Mouse (Mus musculus) hindbrain, embryonic 11.5 days (tissue): ENCODE results near the gene L2hgdh. TPM values are rescaled to one million over a fixed set of nuclear protein-coding genes. Genes with fewer than 3 reads are reported as not detected.
A peak's percentile ranks its signal among the peaks of the same experiment; 100 is the strongest.

ENCODE experiments used
- ATAC-seq: fragments of 200-750 bp; cut with Nextera tagmentation; 2 replicates; pipeline ENCODE4 v1.8.0; 2017; ENCODE audit warnings: mild to moderate bottlenecking, moderate TSS enrichment, moderate library complexity; ENCODE audit not compliant: low FRiP score
- DNase-seq: peaks from one replicate; pipeline ENCODE4 v3.0.0-alpha.2; 2015; ENCODE audit warnings: low spot score
- H3K27ac ChIP-seq: fragments of 300-500 bp; sonication (generic); 2 replicates; pipeline ENCODE4 v1.5.1; 2014; ENCODE audit warnings: mild to moderate bottlenecking, low read depth, low read length
- H3K27me3 ChIP-seq: fragments of 300-500 bp; sonication (generic); 2 replicates; pipeline ENCODE4 v1.6.1; 2014; ENCODE audit warnings: mild to moderate bottlenecking, low read length, moderate library complexity, mixed read lengths; ENCODE audit not compliant: control insufficient read depth, insufficient read depth
- H3K36me3 ChIP-seq: fragments of 300-500 bp; sonication (generic); 2 replicates; pipeline ENCODE4 v1.6.1; 2014; ENCODE audit warnings: mild to moderate bottlenecking, low read length, moderate library complexity, mixed read lengths; ENCODE audit not compliant: control insufficient read depth, insufficient read depth
- H3K4me1 ChIP-seq: fragments of 300-500 bp; sonication (generic); replicated peaks from 2 replicates; pipeline ENCODE4 v1.6.1; 2014; ENCODE audit warnings: low read length, mixed read lengths; ENCODE audit not compliant: control insufficient read depth, insufficient read depth
- H3K4me2 ChIP-seq: fragments of 300-500 bp; sonication (generic); replicated peaks from 2 replicates; pipeline ENCODE4 v1.6.1; 2014; ENCODE audit warnings: mild to moderate bottlenecking, low read depth, low read length
- H3K4me3 ChIP-seq: fragments of 300-500 bp; sonication (generic); 2 replicates; pipeline ENCODE4 v1.5.1; 2014; ENCODE audit warnings: low read depth, low read length
- H3K9ac ChIP-seq: fragments of 300-500 bp; sonication (generic); 2 replicates; pipeline ENCODE4 v1.6.1; 2014; ENCODE audit warnings: low read depth, low read length
- H3K9me3 ChIP-seq: fragments of 300-500 bp; sonication (generic); 2 replicates; pipeline ENCODE4 v1.6.1; 2016; ENCODE audit warnings: low read length; ENCODE audit not compliant: control insufficient read depth
- WGBS: fragments of 180-500 bp; shearing (Covaris S2); extraction: QIAGEN DNeasy Blood & Tissue Kit; methylation state at CpG from one replicate; pipeline ENCODE4 v1.1.7; 2014; 5-methylcytosine and 5-hydroxymethylcytosine counted together
- polyA plus RNA-seq: library from polyadenylated mRNA; unstranded; fragments of >200 nt; fragmentation: Nextera tagmentation; extraction: Ambion mirVana; gene quantifications from 2 replicates; pipeline ENCODE4 v1.2.1, GENCODE M21; 2014

Gene L2hgdh
- polyA plus RNA-seq, 1 experiment from 2014 or later = 12.7 TPM

GRCm38 (mm10) chr12:69759267-69759885 lies 34.7 kb upstream of the L2hgdh start:
- no peak overlapping the region for H3K4me2 ChIP-seq
- H3K27me3 ChIP-seq = no peaks in the 10 kb centered on the region
- no peak for ATAC-seq
- no peak overlapping the region for H3K27ac ChIP-seq
- no peak overlapping the region for H3K9ac ChIP-seq
- H3K4me1 ChIP-seq = no peaks in the 10 kb centered on the region
- H3K9me3 ChIP-seq = no peaks in the 10 kb centered on the region
- H3K4me3 ChIP-seq = no peak overlapping the region
- 36% methylated on average over 7 of the region's 7 CpGs for WGBS
- no peak for DNase-seq
- no peaks in the 10 kb centered on the region for H3K36me3 ChIP-seq

DNA sequence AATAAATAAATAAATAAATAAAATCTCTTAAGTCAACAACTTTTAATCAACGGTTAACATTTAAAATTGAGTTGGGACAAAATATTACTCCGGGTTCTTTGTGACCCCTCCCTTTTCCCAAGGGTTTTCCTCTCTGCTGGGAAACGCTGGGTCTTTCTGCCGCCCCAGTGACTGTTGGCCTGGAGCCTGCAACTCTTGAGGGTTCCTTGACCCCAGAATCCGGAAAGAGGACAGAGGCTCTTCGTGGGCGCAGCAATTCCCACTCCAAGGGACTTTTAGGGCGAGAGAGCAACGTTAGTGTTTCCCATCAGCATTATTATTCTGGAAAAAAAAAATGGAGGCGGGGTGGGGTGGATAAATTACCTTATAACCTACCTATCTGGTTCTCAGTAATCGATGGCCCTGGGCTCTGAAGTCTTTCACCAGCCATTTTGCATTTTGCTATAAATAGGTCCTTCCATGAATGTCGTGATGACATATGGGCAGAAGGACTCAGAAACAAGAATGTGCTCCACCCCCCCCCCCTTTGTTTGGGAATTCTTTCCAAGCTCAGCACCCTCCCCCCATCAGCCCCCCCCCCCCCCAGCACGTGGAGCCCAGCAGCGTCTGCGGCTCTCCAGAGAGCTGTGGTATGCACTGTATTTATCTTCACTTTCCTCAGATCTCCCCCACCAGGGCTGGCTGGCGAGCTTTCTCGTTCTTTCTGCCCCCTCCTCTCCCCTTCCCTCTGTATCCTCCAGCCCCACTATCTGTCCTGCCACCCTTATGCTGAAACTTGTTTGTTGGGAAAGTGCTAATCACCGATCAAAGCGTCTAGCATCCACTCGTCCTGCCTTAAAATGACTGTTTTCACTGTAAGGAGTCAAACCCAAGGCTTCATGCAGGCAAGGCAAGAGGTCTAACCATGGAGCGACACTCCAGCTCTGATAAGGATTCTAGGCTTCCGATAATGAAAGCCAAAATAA lies 33.8 kb upstream of the L2hgdh start:
- peak; percentile 35 for DNase-seq
- peak overlapping the region; percentile 39 for H3K4me2 ChIP-seq
- no peaks in the 10 kb centered on the region for H3K36me3 ChIP-seq
- H3K9ac ChIP-seq = no peak overlapping the region
- H3K27ac ChIP-seq = no peak overlapping the region
- peak; percentile 54; the same call in 1 of the 2 replicates for ATAC-seq
- H3K27me3 ChIP-seq = no peaks in the 10 kb centered on the region
- 7% methylated on average over 22 of the region's 22 CpGs for WGBS
- no peaks in the 10 kb centered on the region for H3K9me3 ChIP-seq
- 0 out of 2 replicates have a peak overlapping the region, but pooled peaks have one; percentile 4 for H3K4me3 ChIP-seq
- no peaks in the 10 kb centered on the region for H3K4me1 ChIP-seq

DNA sequence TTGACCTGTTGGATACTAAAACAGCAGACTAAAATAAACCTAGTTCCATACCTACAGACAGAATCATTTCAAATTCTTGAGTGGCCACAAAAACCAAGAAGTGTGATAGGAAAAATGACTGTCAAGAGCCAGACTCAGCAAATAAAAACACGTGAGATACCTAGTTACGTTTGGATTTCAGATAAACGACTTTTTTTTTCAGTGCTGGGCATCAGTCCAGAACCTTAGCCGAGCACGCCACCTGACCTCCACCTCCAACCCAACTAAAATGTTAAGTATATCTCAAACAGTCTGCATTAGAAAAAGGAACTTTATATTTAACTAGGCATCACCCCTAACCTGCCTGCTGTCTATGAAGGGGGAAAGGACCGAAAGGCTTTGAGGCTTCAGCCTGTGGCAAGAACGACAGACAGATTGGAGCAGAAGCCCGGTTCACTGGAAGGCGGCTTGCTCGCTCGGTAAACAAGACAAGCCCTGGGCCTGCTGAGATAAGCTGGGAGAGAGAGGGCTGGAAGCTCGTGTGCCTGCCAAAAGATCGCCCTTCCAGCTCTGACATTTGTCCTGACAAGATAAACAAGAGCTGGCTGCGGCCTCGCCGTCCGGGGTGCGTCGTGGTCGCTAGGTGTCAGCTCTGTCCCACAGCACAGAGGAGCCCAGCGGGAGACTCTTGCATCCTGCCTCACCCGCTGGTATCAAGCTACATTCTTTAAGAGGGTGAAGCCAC lies 32.9 kb upstream of the L2hgdh start:
- 19% methylated on average over 22 of the region's 22 CpGs for WGBS
- no peaks in the 10 kb centered on the region for H3K36me3 ChIP-seq
- no peak overlapping the region for H3K4me3 ChIP-seq
- H3K4me1 ChIP-seq = no peaks in the 10 kb centered on the region
- peak overlapping the region; percentile 39; the same call in 1 of the 2 replicates for H3K4me2 ChIP-seq
- no peak overlapping the region for H3K9ac ChIP-seq
- H3K9me3 ChIP-seq = no peaks in the 10 kb centered on the region
- DNase-seq = peak; percentile 76
- H3K27me3 ChIP-seq = no peaks in the 10 kb centered on the region
- peak; percentile 85 for ATAC-seq
- H3K27ac ChIP-seq = no peak overlapping the region

GRCm38 (mm10) chr12:69756015-69756414 lies 31.3 kb upstream of the L2hgdh start:
- Histone ChIP-seq H3K4me1 (no peaks in the 10 kb centered on the region; the same call in 1 of the 2 replicates), H3K9ac (no peak overlapping the region), H3K4me2 (no peak overlapping the region), H3K9me3 (no peaks in the 10 kb centered on the region), H3K27ac (no peak overlapping the region), H3K36me3 (no peaks in the 10 kb centered on the region), H3K27me3 (no peaks in the 10 kb centered on the region), H3K4me3 (no peak overlapping the region)
- 86% methylated on average over 5 of the region's 5 CpGs for WGBS
- DNase-seq (no peak), ATAC-seq (no peak)

- Histone ChIP-seq H3K4me1 (no peaks in the 10 kb centered on the region; the same call in 1 of the 2 replicates), H3K9me3 (no peaks in the 10 kb centered on the region), H3K9ac (no peak overlapping the region), H3K36me3 (no peaks in the 10 kb centered on the region), H3K27me3 (no peaks in the 10 kb centered on the region), H3K4me2 (no peak overlapping the region), H3K27ac (no peak overlapping the region), H3K4me3 (no peak overlapping the region)
- no peak for DNase-seq
- WGBS = 89% methylated on average over 5 of the region's 5 CpGs
- no peak for ATAC-seq
Observed at GRCm38 (mm10) chr12:69753936-69754335, 29.3 kb upstream of the L2hgdh start.

DNA sequence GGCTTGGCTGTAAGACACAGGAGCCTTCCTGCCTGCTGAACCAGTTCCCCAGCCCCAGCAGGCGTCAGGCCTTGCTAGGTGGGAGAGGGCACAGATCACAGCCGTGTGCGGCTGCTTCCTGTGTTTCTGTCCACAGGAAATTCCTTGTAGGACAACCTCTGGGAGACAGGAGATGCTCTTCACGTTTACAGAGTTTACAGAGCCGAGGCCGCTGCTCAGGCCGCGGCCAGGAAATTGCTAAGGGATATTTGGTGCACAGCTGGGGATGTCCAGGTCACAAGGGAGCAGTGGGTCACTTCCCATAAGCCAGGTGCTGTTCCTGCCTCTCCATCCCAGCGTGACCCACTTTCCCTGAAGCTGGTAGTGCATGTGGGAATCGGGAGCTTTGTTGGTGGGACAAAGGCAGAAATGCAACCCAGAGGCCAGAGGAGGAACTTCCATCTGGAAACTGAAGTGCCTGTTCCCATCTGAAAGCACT lies 27.2 kb upstream of the L2hgdh start:
- DNase-seq = peak; percentile 31
- H3K9ac ChIP-seq = no peak overlapping the region
- H3K4me2 ChIP-seq = 0 out of 2 replicates have a peak overlapping the region, but pooled peaks have one; percentile 7
- H3K4me3 ChIP-seq = no peak overlapping the region
- WGBS = 40% methylated on average over 10 of the region's 10 CpGs
- H3K36me3 ChIP-seq = no peaks in the 10 kb centered on the region
- no peak for ATAC-seq
- no peaks in the 10 kb centered on the region; the same call in 1 of the 2 replicates for H3K4me1 ChIP-seq
- H3K27ac ChIP-seq = no peak overlapping the region; the same call in 1 of the 2 replicates
- no peaks in the 10 kb centered on the region for H3K27me3 ChIP-seq
- H3K9me3 ChIP-seq = no peaks in the 10 kb centered on the region

GRCm38 (mm10) chr12:69744138-69744537 lies 19.5 kb upstream of the L2hgdh start:
- no peaks in the 10 kb centered on the region for H3K36me3 ChIP-seq
- no peak overlapping the region for H3K4me3 ChIP-seq
- H3K27me3 ChIP-seq = no peaks in the 10 kb centered on the region
- no peak overlapping the region for H3K9ac ChIP-seq
- WGBS = 88% methylated on average over 5 of the region's 5 CpGs
- no peaks in the 10 kb centered on the region for H3K9me3 ChIP-seq
- ATAC-seq = no peak
- DNase-seq = no peak
- H3K27ac ChIP-seq = no peak overlapping the region
- H3K4me2 ChIP-seq = no peak overlapping the region
- H3K4me1 ChIP-seq = no peaks in the 10 kb centered on the region

DNA sequence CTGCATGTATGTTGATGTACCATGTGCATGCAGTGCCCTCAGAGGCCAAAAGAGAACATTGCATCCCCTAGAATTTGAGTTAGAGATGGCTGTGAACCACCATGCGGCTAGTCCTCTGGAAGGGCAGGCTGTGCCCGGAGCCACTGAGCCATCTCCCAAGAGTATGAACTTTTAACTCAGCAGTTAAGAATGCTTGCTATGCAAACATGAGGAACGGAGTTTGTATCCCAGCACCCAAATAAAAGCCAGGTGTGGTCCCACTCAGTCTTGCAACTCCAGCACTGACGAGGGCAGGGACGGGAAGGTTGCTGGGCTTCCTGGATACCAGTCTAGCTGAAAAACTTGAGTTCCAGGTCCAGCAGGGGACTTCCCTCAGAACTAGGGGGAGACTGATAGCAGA lies 17.3 kb upstream of the L2hgdh start:
- WGBS = 82% methylated on average over 5 of the region's 5 CpGs
- H3K4me1 ChIP-seq = no peaks in the 10 kb centered on the region
- H3K4me3 ChIP-seq = no peak overlapping the region
- H3K9ac ChIP-seq = no peak overlapping the region
- no peaks in the 10 kb centered on the region for H3K27me3 ChIP-seq
- no peak for DNase-seq
- no peak overlapping the region for H3K27ac ChIP-seq
- H3K36me3 ChIP-seq = no peaks in the 10 kb centered on the region
- ATAC-seq = no peak
- H3K4me2 ChIP-seq = no peak overlapping the region
- H3K9me3 ChIP-seq = no peaks in the 10 kb centered on the region
